Mouse (Mus musculus): ENCODE results near the gene Brinp2.

Brinp2 gene

GRCm38 (mm10) chr1:158356051-158356461 lies at the start of gene Brinp2:
Gene Brinp2 (minus strand): TSS chr1:158356326.
- in situ Hi-C loops (cut with MseI, MboI) = no loop called here

GRCm38 (mm10) chr1:158400898-158401297 lies 44.8 kb upstream of the Brinp2 start:
- in situ Hi-C loops (cut with MseI, MboI) = no loop called here

DNA sequence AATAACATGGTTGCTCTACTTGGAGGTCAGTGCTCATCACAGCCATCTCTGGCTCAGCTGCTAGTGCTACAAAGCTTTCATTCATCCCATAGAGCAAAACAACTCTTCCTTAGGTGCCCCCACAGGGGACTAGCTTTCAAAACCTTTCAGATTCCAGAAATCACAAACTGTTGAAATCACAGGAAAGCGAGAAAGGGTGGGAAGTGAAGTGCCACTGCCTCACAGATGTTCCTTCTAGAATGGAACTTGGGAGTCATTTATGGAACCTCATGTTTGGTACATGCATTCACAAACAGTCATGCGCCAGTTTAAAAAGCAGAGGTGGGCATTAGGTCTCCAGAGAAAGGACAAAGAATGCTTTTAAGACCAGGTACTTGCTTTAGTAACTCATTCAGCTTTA lies 40.9 kb upstream of the Brinp2 start:
- in situ Hi-C loops (cut with MseI, MboI) = no loop called here

DNA sequence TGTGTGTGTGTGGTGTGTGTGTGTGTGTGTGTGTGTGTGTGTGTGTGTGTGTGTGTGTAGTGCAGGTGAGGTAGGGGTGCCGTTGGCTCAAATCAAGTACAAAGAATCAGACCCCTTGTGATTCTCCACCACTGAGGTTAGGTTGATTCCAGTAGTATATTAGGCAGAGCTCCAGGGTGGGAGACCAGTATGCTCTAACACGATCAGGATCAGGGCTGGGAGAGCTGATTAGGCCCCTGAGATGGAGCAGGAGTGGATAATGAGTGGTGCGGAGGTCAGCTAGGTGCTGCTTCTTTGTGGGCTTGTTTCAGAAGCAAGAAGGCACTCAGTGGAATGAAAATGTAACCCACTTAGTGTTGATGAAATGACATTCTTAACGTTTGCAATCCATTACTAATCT lies 34.6 kb upstream of the Brinp2 start:
- in situ Hi-C loops (cut with MseI, MboI) = no loop called here

DNA sequence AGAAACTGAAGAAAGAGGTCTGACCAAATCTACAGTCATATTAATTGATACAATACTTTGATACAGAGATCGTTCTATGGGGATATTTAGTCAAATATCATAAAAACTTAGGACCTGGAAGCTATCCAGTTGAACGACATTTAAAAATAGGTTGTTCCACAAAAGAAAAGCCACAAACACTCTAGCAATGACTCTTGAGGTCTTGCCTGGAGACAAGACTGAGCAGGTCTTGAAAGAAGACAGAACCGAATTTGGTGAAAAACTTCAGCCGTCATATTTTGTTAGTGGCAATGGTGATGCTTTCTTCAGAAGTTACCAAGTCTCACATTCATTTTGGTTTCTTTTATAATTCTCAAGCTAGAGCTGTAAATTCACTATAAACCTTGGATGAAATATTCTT lies 32.9 kb upstream of the Brinp2 start:
- in situ Hi-C loops (cut with MseI, MboI) = no loop called here

DNA sequence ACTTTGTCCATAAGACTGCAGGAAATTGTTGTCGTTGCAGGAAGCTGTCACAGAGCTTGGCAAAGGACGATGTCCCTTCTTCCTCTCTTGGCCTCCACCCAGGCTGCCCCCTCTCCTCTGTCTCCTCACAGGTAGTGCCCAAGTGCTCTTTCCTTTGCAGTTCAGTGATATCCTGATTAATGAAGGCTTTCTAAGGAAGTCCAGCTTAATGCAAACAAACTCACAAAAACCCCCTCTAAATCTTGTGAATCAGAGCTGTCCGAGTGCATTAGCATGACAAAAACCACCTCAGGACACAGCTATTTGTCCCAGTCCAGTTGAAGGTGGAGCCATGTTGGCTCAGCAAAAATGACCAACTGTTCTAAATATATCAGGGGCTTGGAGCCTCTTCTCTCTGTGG lies 30.7 kb upstream of the Brinp2 start:
- in situ Hi-C loops (cut with MseI, MboI) = no loop called here

- in situ Hi-C loops (cut with MseI, MboI) = no loop called here
Observed at GRCm38 (mm10) chr1:158385311-158385710, 29.2 kb upstream of the Brinp2 start.

- in situ Hi-C loops (cut with MseI, MboI) = no loop called here
Observed at GRCm38 (mm10) chr1:158383210-158383609, 27.1 kb upstream of the Brinp2 start.

- in situ Hi-C loops (cut with MseI, MboI) = no loop called here
Observed at GRCm38 (mm10) chr1:158382277-158382676, 26.2 kb upstream of the Brinp2 start.

- in situ Hi-C loops (cut with MseI, MboI) = no loop called here
Observed at GRCm38 (mm10) chr1:158364461-158364860, 8.3 kb upstream of the Brinp2 start.

DNA sequence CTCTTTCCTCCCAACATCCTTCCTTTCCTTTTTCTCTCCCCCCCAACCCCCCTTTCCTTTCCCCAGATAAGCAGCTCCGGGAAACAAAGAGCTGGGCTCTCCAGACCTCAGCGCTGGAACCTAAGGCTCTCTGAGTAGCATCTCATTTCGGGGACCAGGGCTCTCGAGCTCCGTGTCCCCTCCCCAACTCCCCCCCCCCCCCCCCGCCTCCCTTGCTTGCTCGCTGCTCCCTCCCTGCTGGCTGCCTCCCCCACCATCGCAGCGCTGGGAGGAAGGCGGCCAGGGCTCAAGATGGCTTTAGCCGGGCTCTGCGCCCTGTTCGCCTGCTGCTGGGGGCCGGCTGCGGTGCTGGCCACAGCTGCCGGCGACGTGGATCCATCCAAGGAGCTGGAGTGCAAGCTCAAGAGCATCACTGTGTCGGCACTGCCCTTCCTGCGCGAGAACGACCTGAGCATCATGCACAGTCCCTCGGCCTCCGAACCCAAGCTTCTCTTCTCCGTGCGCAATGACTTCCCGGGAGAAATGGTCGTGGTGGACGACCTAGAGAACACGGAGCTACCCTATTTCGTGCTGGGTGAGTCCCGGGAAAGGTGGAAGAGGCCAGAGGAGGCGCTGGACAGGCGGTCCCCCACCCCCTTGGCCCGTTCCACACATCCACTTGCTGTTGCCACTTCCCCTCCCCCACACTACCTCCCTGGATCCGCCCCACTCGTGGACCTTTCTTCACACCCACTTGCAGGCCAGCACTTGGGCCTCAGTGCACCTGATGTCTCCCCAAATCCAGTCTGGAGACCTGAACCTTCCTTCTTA lies 6.4 kb upstream of the Brinp2 start:
- in situ Hi-C loops (cut with MseI, MboI) = no loop called here

- in situ Hi-C loops (cut with MseI, MboI) = no loop called here
Observed at GRCm38 (mm10) chr1:158361964-158362291, 5.8 kb upstream of the Brinp2 start, which contains the start of gene Astn1. Gene Astn1 (plus strand): TSS chr1:158362273.

DNA sequence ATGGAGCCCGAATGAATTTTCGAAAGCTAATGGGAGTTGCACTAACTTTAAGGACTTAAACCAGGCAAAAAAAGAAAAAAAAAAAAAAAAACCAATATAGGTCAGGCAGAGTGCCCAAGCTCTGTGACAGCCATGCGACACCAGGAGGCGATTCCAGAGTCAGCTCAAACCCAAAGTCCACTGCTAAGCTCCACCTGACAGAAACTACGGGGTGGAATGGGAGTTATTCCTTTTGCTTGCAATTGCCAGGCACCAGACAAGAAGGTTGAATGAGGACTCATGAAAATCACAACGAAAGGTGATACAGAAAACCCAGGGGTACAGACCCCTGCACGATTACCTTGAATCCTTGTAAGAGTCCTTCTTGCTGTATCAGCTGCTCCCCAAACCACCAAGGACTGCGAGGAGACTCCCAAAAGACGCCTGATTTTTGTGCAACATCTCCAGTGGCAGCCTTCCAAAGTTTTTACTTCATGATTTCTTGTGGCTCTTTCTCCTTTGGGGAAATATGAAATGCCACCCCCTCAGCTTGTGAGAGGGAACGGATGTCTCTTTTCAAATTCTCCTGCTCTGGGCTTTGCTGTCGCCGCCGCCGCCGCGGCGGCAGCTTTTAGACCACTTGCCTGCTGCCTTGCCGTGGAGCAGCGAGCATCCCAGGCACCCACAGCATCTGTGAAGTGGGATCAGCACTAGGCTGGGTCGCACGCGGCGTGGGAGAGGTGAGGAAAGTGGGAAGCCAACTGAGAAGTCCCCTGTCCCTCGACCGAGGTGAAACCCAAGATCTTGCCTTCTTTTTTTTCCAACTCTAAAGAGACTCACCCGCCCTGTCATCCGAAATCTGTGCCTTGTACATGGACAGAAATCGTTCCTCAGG lies 712 bp downstream of the Brinp2 start:
- in situ Hi-C loops (cut with MseI, MboI) = no loop called here

- in situ Hi-C loops (cut with MseI, MboI) = no loop called here
Observed at GRCm38 (mm10) chr1:158353656-158354371, 2.3 kb downstream of the Brinp2 start.

GRCm38 (mm10) chr1:158343243-158343714 lies 12.8 kb downstream of the Brinp2 start:
- in situ Hi-C loops (cut with MseI, MboI) = no loop called here

DNA sequence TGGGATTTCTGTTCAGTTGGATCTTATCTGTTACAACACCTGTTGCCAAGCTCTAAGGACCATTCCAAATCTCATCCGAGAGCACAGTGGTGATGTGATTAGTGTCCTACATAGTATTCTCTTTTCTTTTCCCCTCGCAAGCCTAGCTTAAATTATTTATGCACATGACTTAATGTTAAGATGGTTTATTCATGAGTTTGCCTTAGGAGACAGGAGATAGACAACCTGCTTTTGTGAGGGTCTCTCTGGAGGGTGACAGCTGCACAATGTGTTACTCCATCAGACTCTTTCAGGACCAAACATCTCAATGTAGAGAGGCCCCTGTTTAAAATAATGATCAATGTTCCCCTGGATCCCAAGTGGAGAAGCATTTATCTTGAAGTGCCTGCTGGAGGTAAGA lies 27.3 kb downstream of the Brinp2 start:
- in situ Hi-C loops (cut with MseI, MboI) = no loop called here

- in situ Hi-C loops (cut with MseI, MboI) = no loop called here
Observed at GRCm38 (mm10) chr1:158328126-158328525, 28.0 kb downstream of the Brinp2 start.

DNA sequence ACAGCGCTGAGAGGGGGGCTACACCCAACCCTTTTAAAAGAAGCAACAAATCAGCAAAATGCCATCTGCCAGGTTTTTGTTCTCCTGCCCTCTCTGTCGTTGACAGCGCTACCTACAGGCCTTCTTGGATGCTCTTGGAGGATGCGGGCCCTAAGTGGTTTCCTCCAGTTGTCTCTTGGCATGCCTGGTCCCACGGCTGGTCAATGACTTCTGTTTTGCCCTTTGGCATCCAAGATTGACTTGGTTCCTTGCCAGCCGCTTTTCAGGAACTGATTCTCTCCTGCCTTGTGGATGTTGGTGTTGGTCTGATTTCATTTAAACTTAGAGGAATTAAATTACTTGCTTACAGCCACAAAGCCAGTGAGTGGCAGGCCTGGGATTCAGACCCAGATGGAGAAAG lies 32.8 kb downstream of the Brinp2 start:
- in situ Hi-C loops (cut with MseI, MboI) = no loop called here

DNA sequence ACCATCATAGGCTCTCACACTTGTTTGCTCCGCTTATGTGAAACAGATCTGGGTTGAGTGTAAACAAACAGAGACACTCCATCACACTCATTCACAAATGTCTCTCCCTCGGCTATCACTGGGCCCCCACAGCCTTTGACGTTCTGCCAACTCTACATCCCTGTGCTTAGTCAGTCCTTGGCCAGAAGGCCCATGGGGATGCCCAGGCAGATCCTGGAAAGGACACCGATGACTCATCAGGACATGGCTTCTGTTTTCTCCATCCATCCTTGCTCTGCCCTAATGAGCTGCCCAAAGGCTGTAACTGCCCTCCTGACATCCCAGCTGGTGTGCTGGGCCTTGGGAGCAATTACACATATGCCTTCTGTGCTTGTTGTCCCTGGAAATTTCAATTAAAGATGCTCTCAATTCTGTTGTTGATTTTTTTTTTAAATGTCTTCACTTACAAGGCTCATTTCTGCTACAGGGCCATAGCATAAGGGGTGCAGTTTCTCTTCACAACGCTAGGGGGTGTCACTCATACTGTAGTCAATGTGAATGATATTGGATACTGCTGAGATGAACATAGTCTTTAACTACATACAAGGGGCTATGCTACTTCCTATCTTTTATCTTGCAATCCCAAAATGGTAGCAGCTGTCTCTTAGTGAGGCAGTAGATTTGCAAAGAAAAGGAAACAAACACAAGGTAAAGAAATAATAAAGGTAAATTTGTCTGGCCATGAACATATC lies 45.5 kb downstream of the Brinp2 start:
- in situ Hi-C loops (cut with MseI, MboI) = no loop called here

DNA sequence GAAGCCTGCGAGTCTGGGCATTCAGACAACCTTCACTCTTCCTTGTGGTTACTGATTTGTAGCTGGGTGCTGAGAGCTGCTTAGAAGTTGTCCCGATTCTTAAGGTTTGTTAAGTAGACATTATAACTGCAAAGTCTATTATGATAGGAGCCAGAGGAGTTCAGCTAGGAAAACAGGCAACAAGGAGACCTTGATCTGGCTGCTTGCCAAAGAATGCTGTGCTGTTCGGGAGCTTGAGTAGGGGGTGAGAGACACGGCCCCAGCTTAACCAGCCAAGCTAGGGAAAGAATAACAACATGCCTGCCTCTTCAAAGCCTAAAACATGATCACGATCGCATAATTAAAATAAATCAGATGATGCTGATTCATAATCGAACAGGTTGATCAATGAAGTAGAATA lies 59.1 kb downstream of the Brinp2 start:
- in situ Hi-C loops (cut with MseI, MboI) = no loop called here

DNA sequence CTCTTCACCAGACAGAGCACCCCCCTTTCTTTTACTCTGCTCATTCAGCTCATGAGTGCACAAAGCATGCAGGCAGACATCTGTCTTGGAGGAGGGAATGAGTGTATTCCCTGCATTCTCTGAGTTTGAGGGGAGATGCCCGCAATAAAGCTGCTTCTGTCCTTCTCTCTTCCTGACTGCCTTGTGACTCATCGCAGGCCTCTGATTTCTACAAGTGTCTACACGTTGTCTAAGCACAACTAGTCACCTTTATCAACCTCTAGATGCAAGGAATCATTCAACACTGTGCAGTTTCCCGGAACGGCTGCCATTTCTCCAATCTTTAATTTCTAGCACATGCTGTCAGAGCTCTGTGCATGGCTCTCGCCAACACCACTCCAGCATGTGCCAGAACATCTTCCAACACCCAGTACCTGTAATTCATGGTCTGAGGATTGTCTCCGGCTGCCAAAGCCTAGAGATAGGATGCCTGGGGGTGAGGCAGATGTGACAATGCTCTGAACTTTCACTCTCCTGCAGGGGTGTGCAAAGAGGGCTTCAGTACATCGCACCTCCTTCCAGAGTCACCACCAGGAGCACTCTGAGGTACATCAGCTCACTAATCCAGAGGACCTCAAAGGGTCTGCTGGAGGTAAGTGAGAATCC lies 59.7 kb downstream of the Brinp2 start:
- in situ Hi-C loops (cut with MseI, MboI) = no loop called here

All from mouse trophoblast stem cell (cell line).